Comparison of ENCODE assay signal across 8 mouse cellular contexts in the genomic region with DNA sequence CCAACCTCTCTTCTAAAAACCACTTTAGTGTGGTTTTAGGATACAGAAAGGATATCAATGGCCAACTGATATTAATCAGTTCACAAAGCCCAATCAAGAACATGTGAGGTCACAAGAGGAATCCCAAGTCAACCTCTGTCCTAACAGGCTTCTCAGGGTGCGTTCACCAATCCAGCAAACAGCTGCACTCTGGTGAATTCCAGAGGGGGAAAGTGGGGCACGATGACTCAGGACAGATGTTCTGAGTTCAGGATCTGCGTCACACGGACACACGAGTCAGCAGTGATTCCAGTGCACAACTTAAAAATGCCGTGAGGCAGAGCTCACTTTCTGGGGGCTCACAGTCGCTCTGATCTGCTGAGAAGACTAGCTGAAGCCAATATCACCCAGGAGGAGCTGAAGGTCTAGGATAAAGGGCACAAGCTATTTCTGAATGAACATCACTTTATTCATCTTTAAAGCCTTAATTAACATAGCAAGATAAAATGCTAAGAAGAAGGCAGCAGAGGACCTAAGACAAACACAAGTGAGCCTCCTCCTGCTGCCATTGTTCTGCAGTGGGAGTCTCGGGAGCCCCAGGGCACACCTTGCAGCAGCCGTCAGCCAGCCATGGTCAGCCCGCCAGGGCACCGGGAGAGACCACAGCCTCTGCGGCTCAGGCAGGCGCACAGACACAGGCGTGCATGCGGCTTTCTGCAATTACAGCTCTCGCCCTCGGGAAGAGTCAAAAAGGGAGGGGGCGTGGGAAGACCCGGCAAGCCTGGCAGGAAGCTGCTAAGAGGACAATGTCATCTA. TPM values are rescaled to one million over a fixed set of nuclear protein-coding genes. Genes with fewer than 3 reads are reported as not detected.
DNase-seq lines count a peak whose midpoint lies in the region; ATAC-seq and TF ChIP-seq lines count a peak whose summit lies in the region.

No protein-coding gene starts in this region.

- no peak for TF ChIP-seq POLR2A in brain, embryonic 14.5 days (IDR thresholded peaks at IDR 0.05; ENCODE audit: borderline replicate concordance, extremely low read depth, insufficient read depth, insufficient read length, poor library complexity, severe bottlenecking)

- H3K4me3 ChIP-seq in heart, embryonic 12.5 days: peak overlapping the region; percentile 48
- peak overlapping the region; percentile 36 for H3K4me3 ChIP-seq in embryonic facial prominence, embryonic 15.5 days (replicated peaks)
- H3K4me3 ChIP-seq in intestine, embryonic 16.5 days (ENCODE audit: low read length): peak overlapping the region; percentile 43
- peak overlapping the region; percentile 40 for H3K4me3 ChIP-seq in midbrain, embryonic 11.5 days (ENCODE audit: low read depth, low read length)

- no peaks in the 10 kb centered on the region for H3K27me3 ChIP-seq in heart, embryonic 12.5 days (replicated peaks)
- no peaks in the 10 kb centered on the region for H3K27me3 ChIP-seq in embryonic facial prominence, embryonic 15.5 days
- no peaks in the 10 kb centered on the region for H3K27me3 ChIP-seq in intestine, embryonic 16.5 days (replicated peaks; ENCODE audit: control insufficient read depth, insufficient read depth, low read length)
- no peaks in the 10 kb centered on the region for H3K27me3 ChIP-seq in midbrain, embryonic 11.5 days (ENCODE audit: control insufficient read depth, insufficient read depth, low read length)

- H3K4me1 ChIP-seq in heart, embryonic 12.5 days (replicated peaks): 0 out of 2 replicates have a peak, but pooled peaks cover 4% of the 10 kb centered on the region
- H3K4me1 ChIP-seq in embryonic facial prominence, embryonic 15.5 days: peaks cover 13% of the 10 kb centered on the region
- 0 out of 2 replicates have a peak, but pooled peaks cover 5% of the 10 kb centered on the region for H3K4me1 ChIP-seq in intestine, embryonic 16.5 days (ENCODE audit: control insufficient read depth, insufficient read depth, low read length)
- H3K4me1 ChIP-seq in midbrain, embryonic 11.5 days (ENCODE audit: control insufficient read depth, insufficient read depth, low read length): no peaks in the 10 kb centered on the region

- no peaks in the 10 kb centered on the region for H3K9me3 ChIP-seq in heart, embryonic 12.5 days (replicated peaks)
- H3K9me3 ChIP-seq in embryonic facial prominence, embryonic 15.5 days (replicated peaks): no peaks in the 10 kb centered on the region
- no peaks in the 10 kb centered on the region for H3K9me3 ChIP-seq in intestine, embryonic 16.5 days (ENCODE audit: control insufficient read depth, low read length)
- H3K9me3 ChIP-seq in midbrain, embryonic 11.5 days (ENCODE audit: control insufficient read depth, low read length): no peaks in the 10 kb centered on the region

- 20% methylated on average over 19 of the region's 19 CpGs for WGBS in heart, embryonic 12.5 days
- WGBS in embryonic facial prominence, embryonic 15.5 days: 7% methylated on average over 19 of the region's 19 CpGs
- 20% methylated on average over 19 of the region's 19 CpGs for WGBS in intestine, embryonic 16.5 days
- 20% methylated on average over 19 of the region's 19 CpGs for WGBS in midbrain, embryonic 11.5 days

- peak overlapping the region; percentile 86 for H3K4me2 ChIP-seq in heart, embryonic 12.5 days
- H3K4me2 ChIP-seq in embryonic facial prominence, embryonic 15.5 days (replicated peaks): peak overlapping the region; percentile 59
- peak overlapping the region; percentile 72 for H3K4me2 ChIP-seq in intestine, embryonic 16.5 days (ENCODE audit: low read depth, low read length)
- H3K4me2 ChIP-seq in midbrain, embryonic 11.5 days: peak overlapping the region; percentile 66

- no peak for DNase-seq in heart, postnatal 25 days (ENCODE audit: low spot score)
- peak; percentile 85 for DNase-seq in brain, embryonic 14.5 days (ENCODE audit: low read depth)
- DNase-seq in midbrain, embryonic 11.5 days (ENCODE audit: low spot score, missing footprints): no peak
- peak; percentile 36 for DNase-seq in yolk sac, embryonic 10.5 days (ENCODE audit: low spot score)
- DNase-seq in ovary, postnatal 10 days (ENCODE audit: low spot score): no peak

- no peak for ATAC-seq in heart, embryonic 12.5 days (ENCODE audit: insufficient number of reproducible peaks, low FRiP score)
- peak; percentile 65; the same call in 1 of the 2 replicates for ATAC-seq in embryonic facial prominence, embryonic 15.5 days (ENCODE audit: insufficient number of reproducible peaks, low FRiP score, low TSS enrichment, low read depth)
- ATAC-seq in intestine, embryonic 16.5 days: peak; percentile 55; the same call in 1 of the 2 replicates
- ATAC-seq in midbrain, embryonic 11.5 days (ENCODE audit: low FRiP score): peak; percentile 90

- H3K27ac ChIP-seq in heart, embryonic 12.5 days (ENCODE audit: poor library complexity, severe bottlenecking): no peak overlapping the region
- no peak overlapping the region for H3K27ac ChIP-seq in embryonic facial prominence, embryonic 15.5 days (replicated peaks)
- no peak overlapping the region for H3K27ac ChIP-seq in intestine, embryonic 16.5 days (ENCODE audit: low read length)
- H3K27ac ChIP-seq in midbrain, embryonic 11.5 days (ENCODE audit: low read depth, low read length): no peak overlapping the region

- intact Hi-C loops in heart, postnatal 25 days (cut with DNase I): no loop called here

- H3K9ac ChIP-seq in heart, embryonic 12.5 days: peak overlapping the region; percentile 59
- H3K9ac ChIP-seq in embryonic facial prominence, embryonic 15.5 days: no peak overlapping the region
- H3K9ac ChIP-seq in intestine, embryonic 16.5 days (ENCODE audit: low read depth, low read length): peak overlapping the region; percentile 50
- peak overlapping the region; percentile 55 for H3K9ac ChIP-seq in midbrain, embryonic 11.5 days (ENCODE audit: low read length)

- TF ChIP-seq CTCF in brain, embryonic 14.5 days (IDR thresholded peaks at IDR 0.05; ENCODE audit: borderline replicate concordance, extremely low read depth, insufficient read depth, insufficient read length): no peak

- H3K36me3 ChIP-seq in heart, embryonic 12.5 days: no peaks in the 10 kb centered on the region
- no peaks in the 10 kb centered on the region for H3K36me3 ChIP-seq in embryonic facial prominence, embryonic 15.5 days
- no peaks in the 10 kb centered on the region for H3K36me3 ChIP-seq in intestine, embryonic 16.5 days (ENCODE audit: control insufficient read depth, insufficient read depth, low read length)
- H3K36me3 ChIP-seq in midbrain, embryonic 11.5 days (ENCODE audit: control insufficient read depth, insufficient read depth, low read length): no peaks in the 10 kb centered on the region

RNA-seq across cellular contexts. Expression of gene Ttc39b, which starts 39.9 kb away (rescaled TPM):
- polyA plus RNA-seq in heart, embryonic 12.5 days (2016; fragmentation: Nextera tagmentation; extraction: Ambion mirVana): 1.2 and 2.2 TPM in 2 replicates
- total RNA-seq in heart, postnatal 25 days (2021): 10 to 100 TPM; 14.1 to 15.9 TPM
- polyA plus RNA-seq in brain, embryonic 14.5 days (2012; rRNA removed): 6.2 and 10.6 TPM in 2 replicates
- 4.4 and 5.1 TPM in 2 replicates for polyA plus RNA-seq in embryonic facial prominence, embryonic 15.5 days (2015; fragmentation: Nextera tagmentation; extraction: Ambion mirVana)
- polyA plus RNA-seq in intestine, embryonic 16.5 days (2015; fragmentation: Nextera tagmentation; extraction: Ambion mirVana): 1.4 and 2.4 TPM in 2 replicates
- polyA plus RNA-seq in midbrain, embryonic 11.5 days (2014; fragmentation: Nextera tagmentation; extraction: Ambion mirVana): 1.9 and 2.1 TPM in 2 replicates

Comparison
In these comparisons a context has a peak if more than half of its experiments do, and no peak if none do; other contexts are left out.
1. DNase-seq: peak in brain, embryonic 14.5 days (single experiment) and yolk sac, embryonic 10.5 days (single experiment); none in heart, postnatal 25 days (single experiment), midbrain, embryonic 11.5 days (single experiment) and ovary, postnatal 10 days (single experiment).
2. Peak in every context shown above with its lines, with median percentiles within 50 percentile points of each other: H3K4me2 ChIP-seq and H3K4me3 ChIP-seq.